Mouse (Mus musculus): ENCODE data around the gene Ehd2. TPM values are rescaled to one million over a fixed set of nuclear protein-coding genes. Genes with fewer than 3 reads are reported as not detected.
A peak's percentile ranks its signal among the peaks of the same experiment; 100 is the strongest.

Ehd2 gene
- total RNA-seq, 2 experiments from 2014 or later: 91.3 to 101 TPM

GRCm38 (mm10) chr7:15952416-15952815, 15.0 kb downstream of the Ehd2 start:
- no peak for DNase-seq
- intact Hi-C loops (cut with DNase I; ENCODE audit: low total_unique reads): no loop called here

- no peak for DNase-seq
- intact Hi-C loops (cut with DNase I; ENCODE audit: low total_unique reads): no loop called here
Observed at GRCm38 (mm10) chr7:15950008-15950407, 17.4 kb downstream of the Ehd2 start.

- intact Hi-C loops (cut with DNase I; ENCODE audit: low total_unique reads): loop anchor here (2.0 to 5.0 kb wide), 2 partner anchors 17 to 778 kb away; partner anchors contain the start of gene Ehd2
- DNase-seq: no peak
Observed at GRCm38 (mm10) chr7:15949216-15949790, 18.1 kb downstream of the Ehd2 start.

- DNase-seq: peak; percentile 94
- intact Hi-C loops (cut with DNase I; ENCODE audit: low total_unique reads): loop anchor here (2.0 to 5.0 kb wide), 2 partner anchors 18 to 779 kb away; partner anchors contain the start of gene Ehd2
Observed at GRCm38 (mm10) chr7:15948381-15948941, 18.9 kb downstream of the Ehd2 start.

GRCm38 (mm10) chr7:15947653-15948260, 19.6 kb downstream of the Ehd2 start:
- intact Hi-C loops (cut with DNase I; ENCODE audit: low total_unique reads): loop anchor here (2.0 to 5.0 kb wide), 2 partner anchors 19 to 780 kb away; partner anchors contain the start of gene Ehd2
- DNase-seq: no peak

- intact Hi-C loops (cut with DNase I; ENCODE audit: low total_unique reads): loop anchor here (5.0 kb wide), 1 partner anchor 781 kb away; no protein-coding TSS in a partner anchor
- DNase-seq: peak; percentile 90
Observed at GRCm38 (mm10) chr7:15945721-15946536, 21.4 kb downstream of the Ehd2 start, which contains the start of gene Nop53. TSS of gene Nop53 (minus strand) at chr7:15946074.

- intact Hi-C loops (cut with DNase I; ENCODE audit: low total_unique reads): loop anchor here (5.0 kb wide), 1 partner anchor 782 kb away; no protein-coding TSS in a partner anchor
Observed at GRCm38 (mm10) chr7:15945211-15945610, 22.2 kb downstream of the Ehd2 start.

GRCm38 (mm10) chr7:15944311-15944710, 23.1 kb downstream of the Ehd2 start:
- DNase-seq: no peak
- intact Hi-C loops (cut with DNase I; ENCODE audit: low total_unique reads): no loop called here

More at GRCm38 (mm10) chr7:15945211-15945610, 22.2 kb downstream of the Ehd2 start:
- no peak for DNase-seq

GRCm38 (mm10) chr7:15938621-15939020, 28.7 kb downstream of the Ehd2 start:
- DNase-seq: no peak

GRCm38 (mm10) chr7:15937491-15937890, 29.9 kb downstream of the Ehd2 start:
- intact Hi-C loops (cut with DNase I; ENCODE audit: low total_unique reads): no loop called here
- DNase-seq: no peak

More at GRCm38 (mm10) chr7:15938621-15939020, 28.7 kb downstream of the Ehd2 start:
- intact Hi-C loops (cut with DNase I; ENCODE audit: low total_unique reads): no loop called here

GRCm38 (mm10) chr7:15933437-15934359, 33.7 kb downstream of the Ehd2 start:
- intact Hi-C loops (cut with DNase I; ENCODE audit: low total_unique reads): loop anchor here (5.0 kb wide), 1 partner anchor 44 kb away; no protein-coding TSS in a partner anchor
- peak; percentile 49 for DNase-seq

- intact Hi-C loops (cut with DNase I; ENCODE audit: low total_unique reads): loop anchor here (5.0 kb wide), 1 partner anchor 46 kb away; no protein-coding TSS in a partner anchor
- DNase-seq: no peak
Observed at GRCm38 (mm10) chr7:15931635-15932034, 35.7 kb downstream of the Ehd2 start.

- DNase-seq: no peak
- intact Hi-C loops (cut with DNase I; ENCODE audit: low total_unique reads): loop anchor here (5.0 kb wide), 1 partner anchor 47 kb away; no protein-coding TSS in a partner anchor
Observed at GRCm38 (mm10) chr7:15930543-15930942, 36.8 kb downstream of the Ehd2 start.

GRCm38 (mm10) chr7:15929910-15930309, 37.5 kb downstream of the Ehd2 start:
- intact Hi-C loops (cut with DNase I; ENCODE audit: low total_unique reads): loop anchor here (5.0 kb wide), 1 partner anchor 47 kb away; no protein-coding TSS in a partner anchor
- peak; percentile 74 for DNase-seq

- peak; percentile 91 for DNase-seq
- intact Hi-C loops (cut with DNase I; ENCODE audit: low total_unique reads): no loop called here
Observed at GRCm38 (mm10) chr7:15922220-15922773, 45.1 kb downstream of the Ehd2 start, which contains the start of gene Selenow. TSS of gene Selenow (minus strand) at chr7:15922402.

GRCm38 (mm10) chr7:15921796-15922195, 45.6 kb downstream of the Ehd2 start:
- intact Hi-C loops (cut with DNase I; ENCODE audit: low total_unique reads): no loop called here
- DNase-seq: peak; percentile 62

- intact Hi-C loops (cut with DNase I; ENCODE audit: low total_unique reads): no loop called here
- DNase-seq: no peak
Observed at GRCm38 (mm10) chr7:15920645-15921190, 46.6 kb downstream of the Ehd2 start.

- no peak for DNase-seq
- intact Hi-C loops (cut with DNase I; ENCODE audit: low total_unique reads): no loop called here
Observed at GRCm38 (mm10) chr7:15919947-15920346, 47.4 kb downstream of the Ehd2 start.

Measured in gastrocnemius, postnatal 14 days (tissue).